In the genomic region with DNA sequence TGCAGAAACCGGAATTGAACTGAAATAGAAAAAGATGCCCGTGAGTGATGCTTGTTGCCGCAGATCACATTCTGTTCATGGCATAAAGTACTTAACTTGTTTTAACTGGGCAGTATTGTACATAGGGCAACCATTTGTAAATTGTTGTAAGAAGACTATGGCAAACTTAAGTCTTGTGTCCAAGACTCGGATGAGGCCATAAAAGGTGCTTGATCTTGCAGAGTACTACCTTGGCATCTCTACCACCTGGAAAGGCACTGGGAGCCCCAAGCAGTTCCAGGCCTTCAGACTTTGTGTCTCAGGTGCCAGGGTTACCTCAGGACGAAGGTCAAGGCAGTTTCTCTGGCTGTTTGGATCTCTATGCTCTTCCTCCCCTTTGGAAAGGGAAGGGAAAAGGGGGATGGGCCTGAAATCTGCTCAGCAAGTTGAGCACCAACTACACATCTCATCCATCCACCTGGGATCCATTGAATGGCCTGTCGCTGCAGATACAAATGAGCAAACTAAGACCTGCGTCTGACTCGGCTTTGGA, we compare ENCODE assay signal across 27 mouse cellular contexts.
DNase-seq lines count a peak whose midpoint lies in the region; ATAC-seq and TF ChIP-seq lines count a peak whose summit lies in the region.
"Had no signal": no experiment of that assay in that cellular context is flagged by ENCODE, and none has a peak within 500 bp of the region (broad histone marks: within the 10 kb centered on the region; RNA-seq: fewer than 3 reads in every experiment).

No protein-coding gene starts in this region.

- no peak for TF ChIP-seq CTCF in liver, adult 2 months (IDR thresholded peaks at IDR 0.05; ENCODE audit: low read depth, low read length)

- peaks cover 16% of the 10 kb centered on the region for H3K4me1 ChIP-seq in liver, adult 2 months (ENCODE audit: control insufficient read depth, insufficient read depth, low read length)
- no peaks in the 10 kb centered on the region for H3K4me1 ChIP-seq in liver, embryonic 11.5 days (replicated peaks; ENCODE audit: control insufficient read depth, insufficient read depth, low read length)

- TF ChIP-seq POLR2A in liver, adult 2 months (IDR thresholded peaks at IDR 0.05; ENCODE audit: extremely low read depth, insufficient read depth, low read length) = no peak

- no peak overlapping the region for H3K27ac ChIP-seq in liver, adult 2 months (replicated peaks; ENCODE audit: insufficient read depth, low read depth, low read length)
- H3K27ac ChIP-seq in liver, embryonic 11.5 days (ENCODE audit: low read depth, low read length) = no peak overlapping the region
- H3K27ac ChIP-seq: embryonic facial prominence, embryonic 12.5 days; embryonic facial prominence, embryonic 15.5 days; heart, embryonic 13.5 days; hindbrain, embryonic 10.5 days; hindbrain, embryonic 13.5 days; intestine, embryonic 15.5 days had no signal

- intact Hi-C loops in gastrocnemius, postnatal 14 days (cut with DNase I; ENCODE audit: low total_unique reads) = no loop called here

- H3K4me3 ChIP-seq in liver, adult 2 months (ENCODE audit: insufficient read depth, low read depth, low read length) = no peak overlapping the region
- no peak overlapping the region for H3K4me3 ChIP-seq in liver, embryonic 11.5 days (ENCODE audit: low read depth, low read length)
- H3K4me3 ChIP-seq: embryonic facial prominence, embryonic 12.5 days; embryonic facial prominence, embryonic 15.5 days; heart, embryonic 13.5 days; hindbrain, embryonic 10.5 days; hindbrain, embryonic 13.5 days; intestine, embryonic 15.5 days had no signal

- no peaks in the 10 kb centered on the region for H3K36me3 ChIP-seq in liver, adult 2 months (ENCODE audit: control insufficient read depth, insufficient read depth, low read length)
- H3K36me3 ChIP-seq in liver, embryonic 11.5 days (ENCODE audit: control insufficient read depth, insufficient read depth, low read length) = no peaks in the 10 kb centered on the region
- H3K36me3 ChIP-seq: embryonic facial prominence, embryonic 12.5 days; embryonic facial prominence, embryonic 15.5 days; G1E; heart, embryonic 13.5 days; hindbrain, embryonic 10.5 days; hindbrain, embryonic 13.5 days; intestine, embryonic 15.5 days had no signal

- no peaks in the 10 kb centered on the region for H3K9me3 ChIP-seq in liver, embryonic 11.5 days (ENCODE audit: control insufficient read depth, low read length)
- H3K9me3 ChIP-seq: embryonic facial prominence, embryonic 12.5 days; embryonic facial prominence, embryonic 15.5 days; G1E; heart, embryonic 13.5 days; hindbrain, embryonic 10.5 days; hindbrain, embryonic 13.5 days; intestine, embryonic 15.5 days had no signal

- no peak overlapping the region for H3K9ac ChIP-seq in liver, adult 2 months (ENCODE audit: low read depth, low read length)
- H3K9ac ChIP-seq in liver, embryonic 11.5 days (ENCODE audit: low read depth, low read length) = no peak overlapping the region
- H3K9ac ChIP-seq: embryonic facial prominence, embryonic 12.5 days; embryonic facial prominence, embryonic 15.5 days; forebrain, postnatal 0 days; heart, embryonic 13.5 days; hindbrain, embryonic 13.5 days; intestine, embryonic 15.5 days had no signal

- H3K4me2 ChIP-seq in liver, embryonic 11.5 days = no peak overlapping the region
- H3K4me2 ChIP-seq: embryonic facial prominence, embryonic 12.5 days; embryonic facial prominence, embryonic 15.5 days; heart, embryonic 13.5 days; hindbrain, embryonic 13.5 days; intestine, embryonic 15.5 days had no signal

- H3K27me3 ChIP-seq in liver, adult 2 months (ENCODE audit: control insufficient read depth, insufficient read depth, low read length) = no peaks in the 10 kb centered on the region
- H3K27me3 ChIP-seq in liver, embryonic 11.5 days (replicated peaks; ENCODE audit: control insufficient read depth, insufficient read depth, low read length) = peaks cover 2% of the 10 kb centered on the region; the same call in 1 of the 2 replicates
- H3K27me3 ChIP-seq: CH12.LX; embryonic facial prominence, embryonic 15.5 days; heart, embryonic 13.5 days; hindbrain, embryonic 13.5 days; intestine, embryonic 15.5 days; Patski had no signal

- no peaks in the 10 kb centered on the region for H3K79me2 ChIP-seq in liver, adult 2 months (ENCODE audit: control insufficient read depth, insufficient read depth, low read length)

- WGBS in liver, adult 2 months = 90% methylated on average over 8 of the region's 8 CpGs
- 82% methylated on average over 8 of the region's 8 CpGs for WGBS in liver, embryonic 11.5 days

- DNase-seq in gastrocnemius, postnatal 25 days = peak; percentile 71
- no peak for DNase-seq in gastrocnemius, postnatal 14 days
- DNase-seq in heart, postnatal 4 days = peak; percentile 2
- no peak for DNase-seq in heart, adult 9 months (ENCODE audit: low spot score in 2 of 2)
- DNase-seq in liver, adult 2 months (ENCODE audit: extremely low read depth, low read depth, low spot score) = peak; percentile 79
- DNase-seq in liver, embryonic 11.5 days (ENCODE audit: low spot score) = no peak
- peak; percentile 1 for DNase-seq in thymus, postnatal 14 days
- DNase-seq in thymus, postnatal 25 days = no peak
- DNase-seq: adrenal gland, postnatal 10 days; adrenal gland, postnatal 36 days; B cell, adult 2 months; cerebellum, adult 18-20 months; cerebellum, adult 9-10 months; cerebellum, postnatal 14 days; forebrain, postnatal 0 days; heart, postnatal 14 days had no signal

- no peak for ATAC-seq in liver, embryonic 11.5 days (replicated peaks; ENCODE audit: low FRiP score)
- ATAC-seq: forebrain, embryonic 14.5 days; forebrain, postnatal 0 days; hindbrain, embryonic 16.5 days; intestine, embryonic 15.5 days; Patski had no signal

Comparison
In these comparisons a context has a peak if more than half of its experiments do, and no peak if none do; other contexts are left out.
1. DNase-seq: peak in gastrocnemius, postnatal 25 days (single experiment), heart, postnatal 4 days (single experiment), liver, adult 2 months (single experiment) and thymus, postnatal 14 days (single experiment); none in gastrocnemius, postnatal 14 days (single experiment), heart, adult 9 months (0 of 2), liver, embryonic 11.5 days (single experiment) and thymus, postnatal 25 days (single experiment).